Mouse (Mus musculus) liver, postnatal 0 days (tissue): ENCODE results near the gene Gm1604a. TPM values are rescaled to one million over a fixed set of nuclear protein-coding genes. Genes with fewer than 3 reads are reported as not detected.
A peak's percentile ranks its signal among the peaks of the same experiment; 100 is the strongest.
"Not testable (repeated sequence)": the region's sequence is repeated elsewhere in the genome, so short reads cannot be mapped to it uniquely, and the experiment has no call there.

Experiments
- ATAC-seq: fragments of 200-750 bp; cut with Nextera tagmentation; 2 replicates; pipeline ENCODE4 v1.8.0; 2017; ENCODE audit warnings: mild to moderate bottlenecking, moderate library complexity
- DNase-seq: peaks from one replicate; pipeline ENCODE4 v3.0.0-alpha.2; 2016
- H3K27ac ChIP-seq: fragments of 300-500 bp; sonication (generic); 2 replicates; pipeline ENCODE4 v1.5.1; 2014; ENCODE audit warnings: antibody characterized with exemption, moderate library complexity, mild to moderate bottlenecking, low read depth
- H3K27me3 ChIP-seq: fragments of 300-500 bp; sonication (generic); 2 replicates; pipeline ENCODE4 v1.6.1; 2014; ENCODE audit warnings: low read length, control low read depth, mixed read lengths; ENCODE audit not compliant: insufficient read depth
- H3K36me3 ChIP-seq: fragments of 300-500 bp; sonication (generic); replicated peaks from 2 replicates; pipeline ENCODE4 v1.6.1; 2014; ENCODE audit warnings: mild to moderate bottlenecking, control low read depth, low read length, moderate library complexity, mixed read lengths; ENCODE audit not compliant: insufficient read depth
- H3K4me1 ChIP-seq: fragments of 300-500 bp; sonication (generic); 2 replicates; pipeline ENCODE4 v1.6.1; 2014; ENCODE audit warnings: antibody characterized with exemption, mild to moderate bottlenecking, control low read depth; ENCODE audit not compliant: insufficient read depth
- H3K4me2 ChIP-seq: fragments of 300-500 bp; sonication (generic); 2 replicates; pipeline ENCODE4 v1.6.1; 2014; ENCODE audit warnings: low read depth, mild to moderate bottlenecking, low read length, moderate library complexity, mixed read lengths
- H3K4me3 ChIP-seq: fragments of 300-500 bp; sonication (generic); 2 replicates; pipeline ENCODE4 v1.5.1; 2014; ENCODE audit warnings: low read depth, low read length
- H3K9ac ChIP-seq: fragments of 300-500 bp; sonication (generic); replicated peaks from 2 replicates; pipeline ENCODE4 v1.6.1; 2014; ENCODE audit warnings: mild to moderate bottlenecking, moderate library complexity
- H3K9me3 ChIP-seq: fragments of 300-500 bp; sonication (generic); 2 replicates; pipeline ENCODE4 v1.6.1; 2016; ENCODE audit warnings: mild to moderate bottlenecking, control low read depth, low read length, mixed read lengths
- CTCF ChIP-seq: sonication (generic); IDR thresholded peaks from 2 replicates; pipeline ENCODE4 v1.5.1; 2016; ENCODE audit warnings: antibody characterized with exemption, low read depth
- WGBS: fragments of 180-500 bp; shearing (Covaris S2); extraction: QIAGEN DNeasy Blood & Tissue Kit; methylation state at CpG from one replicate; pipeline ENCODE4 v1.1.7; 2014; ENCODE audit not compliant: insufficient replicate concordance; 5-methylcytosine and 5-hydroxymethylcytosine counted together
- polyA plus RNA-seq: library from polyadenylated mRNA; unstranded; fragments of >200 nt; fragmentation: Nextera tagmentation; extraction: Ambion mirVana; gene quantifications from 2 replicates; pipeline ENCODE4 v1.2.1, GENCODE M21; 2015

Gene Gm1604a
- polyA plus RNA-seq, 1 experiment from 2014 or later = 0.39 TPM

DNA sequence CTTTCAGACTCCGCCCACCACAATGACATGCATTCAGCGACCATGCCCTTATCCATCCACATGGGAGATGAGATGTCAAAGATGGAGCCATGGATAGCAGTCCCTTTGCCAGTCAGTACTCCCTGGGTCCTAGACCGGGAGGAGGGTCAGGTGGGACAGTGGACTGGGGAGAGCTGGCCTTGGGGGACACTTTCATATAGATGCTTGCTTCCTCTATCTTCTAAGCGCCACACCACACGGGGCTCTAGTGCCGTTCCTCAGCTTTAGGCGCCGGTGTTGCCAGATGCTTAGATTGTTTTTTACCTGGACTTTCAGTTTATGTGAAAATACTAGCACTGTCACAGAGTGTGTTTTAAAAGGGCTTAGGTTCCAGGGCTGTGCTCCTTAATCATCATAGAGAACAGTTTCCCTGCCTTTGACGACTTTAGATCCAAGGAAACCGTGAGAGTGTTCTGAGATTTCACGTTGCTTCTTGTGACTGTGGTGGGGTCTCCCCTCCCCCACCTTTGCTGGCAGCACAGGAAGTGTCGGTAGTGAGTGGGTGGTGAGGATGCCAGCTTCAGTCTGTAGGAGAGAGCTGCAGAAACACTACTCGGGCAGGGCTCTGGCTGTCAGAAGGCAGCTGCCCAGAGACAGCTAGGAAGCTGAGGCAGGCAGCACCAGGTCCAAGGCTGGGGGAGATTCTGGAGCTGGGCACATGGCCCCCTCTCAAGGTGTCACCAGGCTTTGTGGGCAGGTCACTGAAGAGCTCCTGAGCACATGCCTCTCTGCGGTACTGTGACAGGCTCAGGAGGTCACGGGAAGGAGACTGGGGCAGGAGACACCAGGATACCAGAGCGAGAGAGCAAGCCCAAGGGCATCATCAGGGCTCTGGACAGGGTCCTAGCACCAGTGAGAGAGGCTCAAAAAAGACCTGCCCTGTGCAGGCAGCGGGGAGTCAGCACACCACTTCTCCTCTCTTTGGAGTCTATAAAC lies 8.1 kb downstream of the Gm1604a start:
- not testable (repeated sequence) for H3K4me3 ChIP-seq, ATAC-seq, H3K27ac ChIP-seq, H3K27me3 ChIP-seq, H3K4me2 ChIP-seq, DNase-seq, H3K9ac ChIP-seq, H3K9me3 ChIP-seq, H3K4me1 ChIP-seq, H3K36me3 ChIP-seq
- whole genome bisulfite sequencing = 46% methylated on average over 2 of the region's 17 CpGs

DNA sequence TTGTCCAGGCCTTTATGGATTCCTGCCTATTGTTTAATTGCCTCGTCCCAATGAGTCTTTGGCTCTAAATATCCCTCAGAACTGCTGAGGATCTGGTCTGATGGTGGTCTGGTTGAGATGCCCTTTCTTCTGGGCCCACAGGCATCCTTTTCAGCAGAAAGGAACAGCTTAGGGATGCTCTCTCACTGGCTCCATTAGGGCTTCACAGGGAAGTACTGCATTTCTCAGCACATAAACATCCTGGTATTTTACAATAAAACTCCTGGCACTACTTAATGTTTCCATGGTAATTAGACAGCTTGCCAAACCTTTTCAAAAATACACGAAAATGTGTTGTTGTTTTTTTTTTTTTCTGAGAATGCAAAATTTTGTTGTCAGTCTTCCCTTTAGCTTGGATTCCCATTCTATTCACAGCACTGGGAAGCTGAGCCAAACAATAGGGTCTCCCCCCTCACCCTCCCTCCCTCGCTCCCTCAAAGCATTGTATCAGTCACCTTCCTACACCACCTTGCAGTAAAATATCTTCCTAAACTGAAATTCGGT lies 43.7 kb downstream of the Gm1604a start:
- ATAC-seq, H3K9ac ChIP-seq, H3K9me3 ChIP-seq, H3K4me2 ChIP-seq, H3K27ac ChIP-seq, H3K36me3 ChIP-seq, H3K4me3 ChIP-seq, H3K27me3 ChIP-seq, DNase-seq, H3K4me1 ChIP-seq: not testable (repeated sequence)
- WGBS = 71% methylated on average over 2 of the region's 4 CpGs

DNA sequence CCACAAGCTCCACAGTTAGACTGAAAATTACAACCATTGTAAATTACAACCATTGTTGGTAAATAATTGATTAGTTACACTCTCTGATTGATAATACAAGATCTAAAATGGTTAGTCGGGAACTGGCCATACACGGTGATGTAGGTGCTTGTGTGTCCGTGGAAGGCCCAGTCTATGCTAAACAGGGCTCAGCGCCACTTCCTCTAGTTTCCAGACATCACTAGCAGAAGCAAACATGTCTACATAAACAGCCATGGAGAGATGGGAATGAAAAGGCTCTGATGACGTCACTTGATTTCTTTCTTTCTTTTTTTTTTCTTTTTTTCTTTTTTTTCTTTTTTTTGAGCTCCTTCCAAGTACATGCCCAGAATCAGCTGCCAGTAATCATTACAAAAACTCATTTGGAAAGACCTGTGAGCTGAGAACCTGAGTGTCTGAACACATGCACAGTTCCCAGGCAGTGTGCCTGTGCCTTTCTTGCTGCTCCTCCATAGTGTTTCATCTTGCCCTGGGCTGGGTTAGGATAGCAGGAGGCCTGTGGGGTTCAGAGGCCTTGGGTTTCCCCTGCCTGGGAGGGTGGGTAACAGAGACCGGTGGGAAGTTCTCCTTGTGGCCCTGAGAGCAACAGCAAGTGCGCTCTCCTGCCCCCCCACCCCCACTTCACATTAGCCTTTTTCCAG lies 44.3 kb downstream of the Gm1604a start:
- not testable (repeated sequence) for H3K27ac ChIP-seq, H3K9me3 ChIP-seq, H3K4me2 ChIP-seq, DNase-seq, H3K9ac ChIP-seq, H3K36me3 ChIP-seq, H3K4me1 ChIP-seq, H3K27me3 ChIP-seq, H3K4me3 ChIP-seq, ATAC-seq
- 75% methylated on average over 4 of the region's 7 CpGs for WGBS

- 43% methylated on average over 3 of the region's 3 CpGs for WGBS
- TF ChIP-seq CTCF = peak; percentile 67
- H3K4me2 ChIP-seq, H3K27ac ChIP-seq, H3K9me3 ChIP-seq, H3K4me1 ChIP-seq, H3K27me3 ChIP-seq, ATAC-seq, H3K36me3 ChIP-seq, H3K4me3 ChIP-seq, H3K9ac ChIP-seq: not testable (repeated sequence)
- DNase-seq = peak; percentile 15
Observed at GRCm38 (mm10) chr17:7074494-7074893, 49.1 kb downstream of the Gm1604a start.

- not testable (repeated sequence) for H3K9ac ChIP-seq, H3K36me3 ChIP-seq, H3K27me3 ChIP-seq, H3K4me3 ChIP-seq, ATAC-seq, H3K27ac ChIP-seq, H3K4me2 ChIP-seq, DNase-seq, H3K4me1 ChIP-seq, H3K9me3 ChIP-seq
- 46% methylated on average over 5 of the region's 6 CpGs for WGBS
Observed at GRCm38 (mm10) chr17:7075519-7075918, 50.2 kb downstream of the Gm1604a start.

DNA sequence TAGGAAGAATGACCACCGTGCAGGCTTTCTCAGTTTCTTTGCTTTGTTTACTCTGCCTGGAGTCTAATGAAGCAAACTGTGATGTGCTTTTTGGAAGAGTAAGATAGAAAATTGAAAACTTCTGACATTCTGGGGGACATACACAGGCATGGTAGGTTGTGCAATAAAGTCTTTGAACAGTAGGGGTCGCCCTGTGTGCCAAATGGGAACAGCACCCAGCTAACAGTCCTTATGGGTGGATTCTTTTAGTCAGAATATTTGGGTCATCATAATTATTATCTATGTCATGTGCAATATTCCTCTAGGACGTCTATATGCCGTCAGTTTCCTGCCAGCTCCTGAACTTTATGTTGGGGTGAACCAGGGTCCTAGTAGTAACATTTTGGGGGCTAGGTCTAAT lies 54.2 kb downstream of the Gm1604a start:
- DNase-seq, H3K9ac ChIP-seq, H3K4me1 ChIP-seq, ATAC-seq, H3K36me3 ChIP-seq, H3K27ac ChIP-seq, H3K4me2 ChIP-seq, H3K9me3 ChIP-seq, H3K4me3 ChIP-seq, H3K27me3 ChIP-seq: not testable (repeated sequence)
- WGBS = 0% methylated on average over 1 of the region's 4 CpGs
- peak; percentile 49 for TF ChIP-seq CTCF

DNA sequence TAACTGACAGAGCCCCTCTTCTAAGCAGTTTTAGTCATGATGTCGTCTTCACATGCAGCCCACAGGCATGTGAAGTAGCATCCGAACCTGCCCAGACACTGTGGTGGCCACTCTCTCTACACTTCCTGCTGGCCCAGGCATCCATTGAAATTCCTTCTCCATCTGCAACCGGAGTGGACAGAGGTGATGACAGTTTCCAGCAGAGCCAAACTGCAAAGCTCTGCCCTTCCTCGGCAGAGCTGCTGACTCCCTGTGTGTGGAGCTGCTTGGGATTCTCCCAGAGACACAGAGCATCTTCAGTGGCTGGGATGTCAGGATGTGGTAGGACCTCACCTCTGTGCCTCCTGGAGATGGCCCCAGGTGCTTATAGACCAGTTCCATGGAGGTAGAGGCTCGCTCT lies 59.2 kb downstream of the Gm1604a start:
- no CpG with 5 or more reads among the region's 5 CpGs for WGBS
- H3K4me2 ChIP-seq = not testable (repeated sequence)

DNA sequence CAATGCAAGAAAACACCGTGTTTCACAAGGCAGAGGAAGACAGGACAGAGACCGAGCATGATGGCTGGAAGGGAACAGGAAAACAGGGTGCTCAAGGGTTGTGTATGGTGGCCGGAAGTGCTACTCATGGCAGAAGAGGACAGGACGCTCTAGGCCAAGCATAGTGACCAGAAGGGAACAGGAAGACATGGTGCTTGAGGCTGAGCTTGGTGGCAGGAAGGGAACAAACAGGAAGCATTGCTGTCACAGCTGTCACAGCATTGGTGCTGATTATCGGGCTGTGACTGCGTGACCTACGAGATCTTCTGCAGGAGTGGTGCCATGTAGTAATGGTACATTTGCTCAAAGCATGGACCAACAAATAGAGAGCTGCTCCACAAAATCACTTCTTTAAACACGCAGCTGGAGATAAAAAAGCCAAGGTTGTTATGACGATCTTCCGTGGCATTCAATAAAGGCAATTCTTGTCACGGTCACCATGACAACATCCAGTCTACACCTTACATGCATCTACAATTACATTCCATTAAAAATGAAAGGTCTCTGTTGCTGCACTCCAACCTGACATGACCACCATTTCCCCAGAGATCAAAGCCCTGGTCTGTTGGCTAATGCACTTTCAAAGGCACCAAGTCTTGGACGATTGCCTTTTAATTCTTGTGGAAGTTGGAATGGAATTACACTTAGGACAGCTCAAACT lies 60.3 kb downstream of the Gm1604a start:
- WGBS = no CpG with 5 or more reads among the region's 12 CpGs

More for the DNA sequence above, 59.2 kb downstream of the Gm1604a start:
- not testable (repeated sequence) for ATAC-seq, H3K27me3 ChIP-seq, H3K4me1 ChIP-seq, H3K36me3 ChIP-seq, H3K9me3 ChIP-seq, H3K27ac ChIP-seq, H3K9ac ChIP-seq, DNase-seq, H3K4me3 ChIP-seq

DNA sequence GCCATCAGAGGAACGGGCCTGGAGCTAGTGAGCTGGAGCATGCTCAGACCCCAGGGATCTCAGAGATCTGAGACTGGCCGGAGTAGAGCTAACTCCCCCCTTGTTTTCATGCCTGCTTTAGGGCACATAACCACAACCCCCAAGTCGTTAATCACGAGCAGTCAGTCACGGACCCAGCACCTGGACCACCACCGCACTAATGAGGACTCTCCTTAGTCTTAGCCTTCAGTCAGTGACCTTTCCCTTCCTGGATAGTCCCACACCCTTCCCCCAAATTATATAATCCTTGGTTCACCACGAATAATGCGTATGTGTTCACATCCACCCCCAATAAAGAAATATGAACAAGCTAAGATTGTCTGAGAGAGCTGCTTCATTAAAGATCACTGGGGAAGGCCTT lies 61.5 kb downstream of the Gm1604a start:
- not testable (repeated sequence) for H3K9ac ChIP-seq, H3K36me3 ChIP-seq, H3K27me3 ChIP-seq, H3K4me2 ChIP-seq, H3K9me3 ChIP-seq, ATAC-seq, DNase-seq, H3K4me1 ChIP-seq, H3K4me3 ChIP-seq, H3K27ac ChIP-seq
- WGBS = 58% methylated on average over 6 of the region's 8 CpGs

More for the DNA sequence above, 60.3 kb downstream of the Gm1604a start:
- H3K9me3 ChIP-seq, H3K36me3 ChIP-seq, H3K27ac ChIP-seq, H3K4me1 ChIP-seq, H3K9ac ChIP-seq, H3K4me3 ChIP-seq, H3K27me3 ChIP-seq, DNase-seq, H3K4me2 ChIP-seq, ATAC-seq: not testable (repeated sequence)
